Mouse (Mus musculus) fat pad, adult 2 months (tissue): Measurements from ENCODE around the gene Ptprn.

Source experiments
- DNase-seq: peaks from one replicate; pipeline ENCODE4 v3.0.0-alpha.2; 2011; ENCODE audit warnings: low read depth, low spot score; ENCODE audit errors: extremely low read depth

Gene Ptprn

DNA sequence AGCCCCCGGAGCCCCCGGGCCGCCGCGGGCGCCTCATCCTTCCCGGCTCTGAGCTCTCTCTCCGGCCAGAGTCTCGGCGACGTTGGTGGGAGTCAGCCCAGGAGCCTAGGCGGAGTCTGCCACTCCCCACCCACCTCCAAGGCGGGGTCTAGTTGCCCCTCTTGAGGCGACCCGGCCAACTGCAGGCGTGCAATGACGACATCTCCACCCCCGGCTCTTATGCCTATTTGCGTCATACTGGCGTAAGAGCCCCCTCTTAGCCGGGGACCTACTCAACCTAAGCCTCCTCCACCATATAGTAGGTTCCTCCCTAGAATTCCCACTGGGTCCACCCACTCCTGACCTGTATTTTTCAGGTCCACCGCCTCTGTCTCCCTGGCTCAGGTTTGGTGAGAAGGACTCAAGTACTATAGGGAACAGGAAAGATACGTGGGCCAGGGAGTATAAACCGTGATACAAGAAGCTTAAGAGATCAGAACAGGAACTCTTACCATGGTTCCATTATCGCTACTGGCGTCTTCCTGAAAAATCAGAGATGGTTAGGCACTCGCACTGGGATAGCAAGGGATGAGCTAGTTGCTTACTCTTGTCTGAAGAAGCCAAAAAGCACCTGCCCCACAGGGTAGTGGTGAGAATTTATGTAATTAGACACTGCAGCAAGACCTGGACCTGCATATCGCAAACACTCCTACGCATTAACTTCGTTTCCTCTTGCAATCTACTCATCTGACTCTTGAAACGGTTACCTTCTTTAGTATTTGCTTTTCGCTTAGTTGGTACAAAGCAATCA, at the start of gene Ptprn:
Gene Ptprn, minus strand, starts transcription at position 412 of the 790 bp plus-strand sequence.
- DNase-seq, result no peak

DNA sequence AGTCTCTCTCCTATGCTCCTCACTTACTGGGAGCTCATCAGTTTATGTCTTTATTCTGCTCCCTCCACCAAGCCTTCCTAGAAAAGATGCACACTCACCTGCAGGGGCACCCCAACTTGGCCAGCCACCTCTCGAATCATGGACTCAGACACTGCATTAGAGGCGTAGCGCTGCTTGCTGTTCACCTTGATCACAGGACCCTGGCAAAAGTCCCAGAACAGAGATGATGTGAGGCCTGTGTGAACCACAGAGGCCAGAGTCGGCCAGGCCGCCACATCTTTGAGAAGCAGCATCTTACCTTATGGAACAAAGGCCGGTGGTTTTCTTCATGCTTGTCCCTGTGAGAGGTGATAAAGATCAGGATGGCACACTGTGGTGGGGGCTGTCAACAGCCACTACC, 47.4 kb upstream of the Ptprn start:
- DNase-seq, result no peak

DNA sequence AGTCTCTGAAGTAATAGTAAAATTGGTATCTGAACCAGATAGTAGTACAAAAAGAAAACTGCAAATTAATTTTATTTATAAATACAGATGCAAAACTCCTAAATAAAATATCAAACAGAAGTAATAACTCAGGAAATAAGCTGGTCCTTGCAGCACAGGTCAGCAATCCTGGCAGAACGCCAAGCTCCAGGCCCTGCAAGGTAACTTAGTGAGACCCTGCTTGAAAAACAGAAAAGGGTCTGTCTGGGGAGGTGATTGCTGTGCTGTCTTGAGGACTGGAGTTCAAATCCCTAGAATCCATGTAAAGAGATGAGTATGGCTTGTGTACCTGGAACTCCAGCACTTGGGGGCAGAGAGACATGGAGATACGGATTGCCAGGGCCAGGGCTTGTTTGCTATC, 40.4 kb upstream of the Ptprn start:
- DNase-seq, result no peak

DNA sequence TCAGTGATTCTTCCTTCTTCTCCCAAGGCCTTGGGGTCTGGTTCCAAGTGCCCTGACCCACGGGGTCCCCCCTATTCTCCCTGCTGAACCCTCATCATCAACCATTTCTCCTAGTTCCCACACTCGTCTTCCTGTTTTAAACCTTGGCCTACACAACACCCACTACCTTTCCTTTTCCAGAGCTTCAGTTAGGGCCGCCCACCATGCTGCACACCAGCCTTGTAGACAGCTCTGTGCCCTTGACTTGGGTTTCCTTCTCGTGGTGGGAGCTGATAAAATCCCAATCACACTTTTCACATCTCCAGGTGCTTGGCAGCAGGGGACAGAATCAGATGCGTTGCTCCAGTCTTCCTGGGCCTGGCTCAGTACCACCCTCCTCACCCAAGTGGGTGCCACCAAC, 30.0 kb upstream of the Ptprn start:
- no peak for DNase-seq

DNA sequence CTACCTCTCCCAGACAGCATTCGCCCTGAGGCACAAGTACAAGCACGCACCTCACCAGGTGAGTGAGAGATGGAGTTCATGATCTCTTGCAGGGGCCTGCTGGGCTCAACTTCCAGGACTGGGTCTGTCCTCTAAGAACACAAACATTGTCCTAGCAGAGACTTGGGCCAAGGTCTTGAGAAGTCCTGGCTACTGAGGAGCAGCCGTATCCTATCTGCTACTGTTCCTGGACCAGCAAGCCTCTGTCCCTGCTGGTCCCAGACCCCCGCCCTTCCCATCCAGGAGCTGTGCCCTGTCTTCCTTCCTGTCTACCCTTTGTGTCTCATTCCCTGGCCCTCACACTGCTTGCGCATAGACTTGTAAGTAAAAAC, 29.0 kb upstream of the Ptprn start:
- no peak for DNase-seq

DNA sequence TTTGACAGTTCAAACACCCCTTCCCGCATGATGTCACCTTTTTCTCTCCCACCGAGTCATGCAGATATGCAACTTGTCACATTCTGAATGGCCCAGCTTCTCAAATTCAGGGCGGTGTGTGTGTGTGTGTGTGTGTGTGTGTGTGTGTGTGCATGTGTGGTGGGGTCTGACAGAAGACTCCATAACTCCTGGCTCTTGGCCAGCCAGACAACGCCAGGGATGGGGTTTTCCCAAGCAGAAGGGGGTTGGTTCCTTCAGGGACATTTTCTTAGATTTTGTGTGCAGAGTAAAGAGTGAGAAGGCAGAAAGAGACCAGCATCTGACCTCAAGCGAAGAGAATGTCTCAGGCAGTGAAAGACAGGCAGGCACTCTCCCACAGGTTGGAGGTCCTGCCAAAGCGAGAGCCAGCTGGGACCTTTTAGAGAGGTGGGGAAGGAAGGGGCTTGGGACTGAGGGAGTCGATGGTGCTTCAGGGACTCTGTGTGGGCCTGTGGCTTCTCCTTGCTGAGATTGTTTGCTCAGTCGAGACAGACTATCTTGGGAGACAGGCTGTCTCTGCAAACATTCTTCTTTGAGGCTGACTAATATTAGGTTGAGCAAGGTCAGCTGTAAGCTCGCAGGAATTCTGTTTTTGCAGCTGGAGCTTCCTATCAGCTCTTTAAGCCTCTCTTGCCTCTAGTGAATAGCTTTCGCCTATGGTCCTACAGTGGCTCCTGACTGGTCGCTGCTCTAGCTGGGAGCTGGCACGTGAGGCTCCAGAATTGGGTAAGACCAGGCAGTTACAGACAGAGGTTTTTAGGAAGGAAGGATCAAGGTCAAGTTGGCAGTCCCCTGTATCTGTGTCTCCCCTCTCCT, 28.4 kb upstream of the Ptprn start:
- no peak for DNase-seq

DNA sequence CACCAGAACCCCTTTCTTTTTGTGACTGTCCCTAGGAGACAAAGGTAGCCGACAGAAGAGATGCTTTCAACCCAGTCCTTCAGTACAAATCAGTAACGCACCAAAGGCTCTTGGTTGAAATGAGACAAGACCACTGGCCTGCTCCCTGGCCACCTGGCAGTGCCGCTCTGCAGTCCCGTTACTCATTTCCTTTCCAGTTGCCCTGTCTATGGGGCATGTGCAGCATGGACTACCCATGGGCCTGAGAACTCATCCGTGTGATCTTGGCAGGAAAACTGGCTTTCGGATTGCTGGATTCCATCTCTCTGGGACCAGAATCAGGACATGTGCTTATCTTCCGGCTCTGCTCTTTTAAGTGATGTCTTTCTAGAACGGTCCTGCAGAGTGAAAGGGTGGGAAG, 27.0 kb upstream of the Ptprn start:
- no peak for DNase-seq

DNA sequence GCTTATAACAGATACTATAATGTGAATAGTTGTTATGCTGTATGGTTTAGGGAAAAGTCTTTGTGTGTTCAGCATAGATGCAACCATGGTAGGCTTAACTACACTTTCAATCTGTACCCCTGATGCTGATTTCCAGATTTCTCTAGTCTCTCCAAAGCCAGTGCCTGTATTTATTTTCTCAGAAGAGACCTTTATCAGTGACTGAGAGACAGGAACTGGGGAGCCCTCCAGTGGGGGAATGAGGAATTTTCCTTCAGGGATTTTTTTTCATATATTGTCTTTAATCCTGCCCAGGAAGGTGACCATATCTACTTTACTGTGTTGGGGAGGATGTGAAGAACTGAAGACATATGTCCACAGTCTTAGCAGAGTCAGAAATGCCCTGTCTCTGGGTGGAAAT, 26.3 kb upstream of the Ptprn start:
- no peak for DNase-seq

DNA sequence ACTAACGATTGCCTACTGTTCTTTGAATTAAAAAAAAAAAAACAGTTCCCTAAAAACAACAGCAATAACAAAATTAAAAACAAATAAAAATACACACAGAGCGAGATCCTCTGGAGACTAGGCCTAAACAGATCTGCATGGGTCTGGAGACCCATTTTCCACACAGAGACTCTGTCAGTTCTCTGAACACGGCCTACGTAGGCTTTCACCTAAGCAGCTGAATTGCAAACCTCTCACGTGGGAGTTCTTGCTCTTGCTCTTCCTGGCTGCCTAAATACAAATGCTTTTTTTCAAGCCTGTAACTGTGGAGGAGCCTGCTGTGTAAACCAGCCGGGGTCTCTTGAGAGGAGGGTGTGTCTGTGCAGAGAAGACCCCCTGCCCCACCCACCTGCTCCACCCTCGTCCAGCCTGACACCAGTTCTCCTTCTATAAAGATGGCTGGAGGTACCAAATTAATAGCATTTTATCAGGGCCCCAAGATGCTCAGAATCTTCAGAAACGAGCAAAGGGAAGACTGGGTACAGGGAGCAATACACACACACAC, 25.7 kb upstream of the Ptprn start:
- no peak for DNase-seq

DNA sequence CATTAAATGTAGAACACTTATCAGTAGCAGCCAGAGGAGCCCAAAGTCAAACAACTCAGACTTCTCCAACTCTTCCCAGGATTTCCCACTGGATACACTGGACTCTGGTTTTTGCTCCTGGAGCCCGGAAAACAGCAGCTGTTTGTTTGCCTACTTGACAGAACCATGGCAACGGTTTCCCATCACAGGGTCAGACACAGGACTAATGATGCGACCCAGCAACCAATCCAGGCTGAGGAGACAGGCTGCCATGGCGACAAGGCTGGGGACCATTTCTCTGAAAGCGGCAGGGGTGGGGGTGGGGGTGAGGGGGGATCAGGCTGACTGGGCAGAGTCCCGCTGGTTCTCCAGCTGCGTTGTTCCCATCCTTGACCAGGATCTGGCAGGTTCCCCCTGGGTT, 25.1 kb upstream of the Ptprn start:
- no peak for DNase-seq

DNA sequence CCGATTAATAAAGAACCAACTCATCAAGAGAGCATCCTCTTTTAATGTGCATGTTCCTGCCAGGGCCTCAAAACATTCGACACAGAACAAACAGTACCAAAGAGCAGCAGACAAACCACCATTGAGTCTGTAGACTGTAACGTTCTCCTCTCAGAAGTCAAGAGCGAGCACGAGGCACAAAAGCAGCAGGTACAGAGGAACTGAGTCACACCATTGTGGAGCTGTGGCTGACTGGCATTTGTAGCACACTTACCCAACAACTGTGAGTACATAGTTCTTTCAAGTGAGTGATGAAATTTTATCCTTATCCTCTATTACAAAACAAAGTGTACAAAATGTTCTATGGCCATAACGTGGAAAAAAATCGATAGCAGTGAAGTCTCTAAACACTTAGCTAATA, 20.6 kb upstream of the Ptprn start:
- DNase-seq, result peak; percentile 28

DNA sequence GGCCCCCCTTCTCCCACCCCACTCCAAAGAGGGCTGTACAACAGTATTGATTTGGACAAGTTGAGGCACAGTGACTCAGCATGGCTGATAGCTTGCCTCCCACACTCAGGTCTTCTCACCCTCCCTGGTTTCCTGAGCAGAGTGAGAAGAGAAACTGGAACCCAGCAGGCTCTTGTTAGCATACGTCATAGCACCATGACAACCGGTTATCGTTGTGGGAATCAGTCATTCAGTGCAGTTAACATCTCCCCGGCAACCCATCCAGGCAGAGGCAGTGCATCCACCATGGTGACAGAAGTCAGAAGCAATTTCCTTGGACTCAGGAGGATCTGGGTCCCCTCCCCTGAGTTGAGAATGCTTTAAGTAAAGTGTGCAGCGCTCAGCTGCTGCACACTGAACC, 18.7 kb upstream of the Ptprn start:
- DNase-seq, result no peak

DNA sequence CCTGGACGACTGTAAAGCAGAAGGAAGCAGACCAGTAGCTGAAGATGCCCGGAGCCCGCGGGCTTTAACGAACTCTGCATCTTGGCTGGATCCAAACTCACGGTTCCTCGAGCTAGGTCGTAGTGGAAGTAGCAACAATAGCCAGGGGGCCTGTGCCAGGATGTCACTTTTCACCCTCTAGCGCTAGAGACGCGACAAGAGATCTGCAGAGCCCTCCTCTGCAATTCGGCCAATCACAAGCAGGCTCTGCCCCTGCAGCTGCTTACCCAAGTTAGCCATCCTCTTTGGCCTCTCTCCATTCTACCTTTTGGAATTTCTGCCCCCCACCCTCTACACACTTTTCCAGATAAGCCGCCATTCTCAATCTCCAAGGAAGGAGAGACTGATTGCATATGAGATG, 13.9 kb upstream of the Ptprn start, which contains the start of gene Resp18:
Gene Resp18, minus strand, starts transcription at position 188 of the 400 bp plus-strand sequence.
- no peak for DNase-seq

DNA sequence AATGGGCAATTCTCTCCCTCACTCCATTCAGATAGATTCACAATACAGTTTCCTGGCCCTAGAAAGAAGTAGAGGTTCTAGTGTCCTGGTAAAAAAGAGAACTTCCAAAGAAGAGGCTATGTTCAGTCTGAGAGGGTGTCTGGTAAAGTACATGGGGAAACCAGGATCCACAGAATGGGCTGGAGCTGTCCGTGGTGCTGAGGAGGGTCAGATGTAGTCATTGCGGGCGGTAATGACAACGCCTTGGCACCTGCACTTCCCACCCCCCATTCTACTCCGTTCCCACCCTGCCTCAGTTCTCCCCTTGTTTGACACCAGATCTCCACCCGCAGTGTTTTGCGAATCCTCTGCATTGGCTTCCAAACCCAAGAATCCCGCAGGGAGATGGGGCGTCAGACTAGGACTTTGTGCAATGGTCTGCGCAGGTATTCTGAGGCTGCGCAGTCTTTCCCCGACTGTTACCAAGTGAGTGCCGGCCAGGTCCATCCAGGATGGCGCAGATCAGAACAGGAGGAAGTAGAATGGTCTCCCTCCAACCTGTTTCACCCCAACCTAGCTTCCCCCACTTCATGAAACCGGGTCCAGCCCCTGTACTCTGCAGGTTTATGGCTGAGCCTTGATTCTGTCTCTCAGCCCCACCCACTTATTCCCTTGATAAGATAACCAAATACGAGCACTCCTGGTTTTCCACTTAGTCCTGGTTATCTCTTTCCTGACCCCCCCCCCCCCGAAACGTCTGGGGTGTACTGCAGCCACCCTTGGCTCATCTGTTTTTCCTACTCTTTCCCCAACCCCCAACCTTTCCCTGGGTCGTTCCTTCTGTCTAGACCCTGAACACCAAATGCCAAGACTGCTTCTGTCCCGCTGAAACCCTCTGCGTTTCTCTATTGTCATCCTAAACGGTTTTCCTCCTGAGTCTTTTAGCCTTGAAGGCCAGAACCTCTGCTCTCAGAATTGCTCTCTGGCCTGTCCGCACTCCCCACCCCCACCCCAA, 13.2 kb upstream of the Ptprn start:
- DNase-seq, result no peak

DNA sequence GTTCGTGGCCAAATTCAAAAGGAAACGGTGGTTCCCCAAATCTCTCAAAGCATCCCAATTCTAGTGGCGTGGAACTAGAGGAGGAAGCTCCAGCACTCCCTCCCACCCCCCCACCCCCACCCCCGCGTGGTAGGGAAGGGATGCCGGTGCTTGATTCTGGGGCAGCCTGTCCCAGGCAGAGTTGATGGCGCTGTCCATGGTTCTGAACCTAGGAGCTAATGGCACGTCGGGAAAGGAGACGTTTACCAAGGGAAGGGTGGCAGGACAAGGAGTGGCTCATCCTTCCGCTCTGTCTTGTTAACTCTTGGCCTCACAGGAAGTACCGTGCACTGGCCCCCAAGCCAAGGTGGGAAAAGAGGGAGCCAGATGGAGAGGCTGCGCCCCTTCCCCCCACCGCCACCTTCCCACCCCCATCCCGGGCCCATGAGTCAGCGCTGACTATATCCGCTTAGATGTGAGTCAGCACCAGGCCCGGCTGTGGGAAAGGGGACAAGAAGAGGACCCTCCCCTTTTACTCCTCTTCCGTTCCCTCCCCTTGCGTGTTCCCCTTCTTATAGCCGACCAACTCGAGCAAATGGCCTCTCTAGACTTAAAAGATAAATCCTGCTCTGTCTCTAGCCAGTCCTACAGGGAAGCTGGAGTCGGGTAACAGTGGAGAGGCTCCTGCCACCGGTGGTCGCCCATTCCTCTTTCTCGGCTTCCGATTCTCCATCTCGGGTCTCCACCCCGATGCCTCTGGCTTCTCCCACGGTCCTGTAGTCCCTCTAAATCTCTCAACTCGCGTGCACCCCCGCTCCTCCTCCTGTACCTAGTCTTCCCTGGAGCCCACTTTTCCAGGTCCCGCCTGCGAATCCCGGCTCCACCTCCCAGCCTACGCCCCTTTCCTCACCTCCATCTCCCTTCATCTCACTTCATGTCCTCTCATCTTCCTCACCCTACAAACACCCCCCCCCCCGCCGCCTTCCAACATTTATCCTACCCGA, 1.0 kb downstream of the Ptprn start:
- DNase-seq, result no peak

DNA sequence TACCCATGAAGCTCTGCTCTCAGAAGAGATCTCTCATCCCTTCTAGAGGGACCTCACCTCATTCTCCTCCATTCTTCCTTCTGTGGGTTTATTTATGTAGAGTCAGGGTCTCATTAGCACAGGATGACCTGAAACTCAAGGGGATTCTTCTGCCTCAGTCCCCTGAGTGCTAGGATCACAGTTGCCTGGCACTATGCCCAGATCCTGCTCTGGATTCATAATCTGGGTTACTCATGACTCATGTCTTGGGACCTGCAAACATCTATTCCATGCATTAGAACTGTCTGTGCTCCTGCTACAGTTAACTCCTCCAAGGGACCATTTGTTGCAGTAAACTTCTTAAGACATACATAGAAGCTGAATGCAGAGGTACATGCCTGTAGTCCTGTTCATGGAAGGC, 3.0 kb downstream of the Ptprn start:
- no peak for DNase-seq

DNA sequence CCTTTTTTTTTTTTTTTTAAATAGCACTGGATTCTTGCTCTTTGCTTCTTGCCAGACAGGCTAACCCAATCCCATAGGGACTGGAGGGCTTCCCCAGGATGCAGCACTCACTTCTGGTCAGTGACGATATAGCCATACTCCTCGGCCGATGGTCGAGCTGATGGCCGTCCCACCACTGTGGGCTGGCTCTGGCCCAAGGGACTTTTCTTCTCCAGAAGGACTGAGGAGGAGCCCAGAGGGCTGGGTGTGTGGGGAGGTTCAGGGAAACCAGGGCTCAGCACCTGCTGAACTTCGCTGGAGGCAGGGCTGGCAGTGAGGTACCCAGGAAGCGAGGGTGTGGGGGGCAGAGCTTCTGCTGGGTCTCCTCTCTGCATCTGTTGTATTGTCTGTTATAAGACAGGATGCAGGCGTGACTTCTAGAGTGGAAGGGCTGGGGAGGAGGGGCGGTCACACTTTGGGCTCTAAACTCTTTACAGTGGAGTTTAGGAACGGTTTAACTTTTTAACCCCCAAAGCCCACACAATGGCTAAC, 8.7 kb downstream of the Ptprn start:
- DNase-seq, result no peak

DNA sequence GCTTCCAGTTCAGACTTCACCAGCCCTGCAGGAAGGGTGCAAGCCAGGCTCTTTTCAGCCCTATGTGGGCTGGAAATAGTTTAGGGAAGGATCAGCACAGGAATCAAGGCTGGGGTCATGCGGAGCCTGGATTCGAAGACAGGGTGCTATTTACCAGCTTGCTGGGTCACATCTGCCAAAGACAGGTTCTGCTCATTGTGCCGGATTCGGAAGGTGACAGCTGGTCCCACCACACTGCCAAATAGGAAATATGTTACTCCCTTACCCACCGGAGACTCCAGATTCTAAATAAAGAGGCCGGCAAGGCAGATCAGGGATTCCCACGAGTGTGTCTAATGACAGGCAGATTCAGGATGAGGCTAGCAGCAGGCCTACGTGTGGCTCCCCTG, 9.7 kb downstream of the Ptprn start:
- no peak for DNase-seq

DNA sequence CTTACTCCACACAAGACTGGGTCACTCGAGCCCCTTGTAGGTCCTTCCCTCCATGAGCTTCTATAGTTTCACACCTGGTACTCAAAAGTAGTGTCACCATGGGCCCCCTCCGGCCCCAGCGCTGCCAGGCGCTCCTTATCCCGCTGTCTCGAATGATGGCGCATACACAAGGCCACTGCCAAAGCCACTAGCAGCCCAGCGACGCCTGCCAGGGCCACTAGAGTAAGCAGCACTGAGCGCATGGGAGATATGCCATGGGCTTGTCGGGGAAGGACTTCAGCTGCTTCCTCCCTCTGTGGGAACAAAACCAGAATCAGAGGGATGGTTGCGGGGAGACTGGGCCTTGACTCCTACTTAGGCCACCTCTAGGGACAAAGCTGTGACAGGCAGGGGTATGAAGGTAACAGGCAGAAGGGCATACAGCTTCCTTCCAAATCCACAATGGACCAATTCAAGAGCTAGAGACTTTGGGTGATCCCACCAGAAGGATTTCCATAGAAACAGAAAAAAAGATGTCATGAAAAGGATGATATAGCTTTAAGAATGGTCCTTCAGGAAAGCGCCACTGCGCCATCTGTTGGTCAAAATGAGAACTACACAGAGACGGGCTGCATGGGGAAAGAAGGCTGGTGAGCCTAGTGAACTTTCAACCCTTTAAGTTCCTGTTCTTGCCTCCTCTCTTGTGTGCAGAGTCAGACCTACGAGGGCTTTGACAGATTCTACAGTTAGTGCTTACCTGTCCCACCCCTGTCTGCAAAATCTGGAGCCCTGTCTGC, 10.3 kb downstream of the Ptprn start:
- no peak for DNase-seq
